Mouse (Mus musculus): Measurements from ENCODE around the gene Slc6a6.

DNA sequence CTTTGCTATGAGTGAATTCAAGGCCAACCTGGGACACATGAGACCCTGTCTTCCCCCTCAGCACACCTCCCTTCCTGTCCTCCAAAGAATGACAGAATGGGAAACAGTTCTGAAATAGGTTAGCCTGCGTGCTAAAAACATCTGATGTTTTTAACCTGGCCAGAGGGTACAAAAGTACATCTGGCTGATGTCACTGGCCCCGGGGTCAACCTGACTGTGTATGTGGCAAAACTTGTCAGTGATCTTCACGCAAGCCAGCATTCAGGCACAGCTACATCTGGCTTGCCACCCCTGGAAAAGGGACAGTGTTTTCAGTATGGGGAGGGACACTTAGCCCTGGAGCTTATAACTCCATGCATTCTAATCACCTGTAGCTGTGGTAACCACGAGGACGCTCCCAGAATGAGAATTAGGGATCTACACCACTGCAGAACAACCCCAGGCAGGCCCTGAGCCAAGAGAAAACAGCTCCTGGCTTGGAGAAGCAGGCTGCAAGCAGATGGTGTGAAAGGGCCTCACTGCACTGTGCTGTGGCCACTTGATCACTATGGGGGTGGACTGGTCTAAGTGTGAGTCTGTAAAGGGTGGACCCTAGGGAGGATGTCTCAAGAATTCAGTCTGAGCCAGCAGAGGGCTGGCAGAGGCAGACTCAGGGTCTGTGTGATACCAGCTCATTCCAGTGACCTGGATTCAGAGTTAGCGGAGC lies 35.3 kb downstream of the Slc6a6 start:
- TF ChIP-seq CTCF (IDR thresholded peaks at IDR 0.05; ENCODE audit: low read depth) (no peak), EP300 (IDR thresholded peaks at IDR 0.05; ENCODE audit: low read depth) (no peak)

Data from heart, postnatal 0 days (tissue).